Mouse (Mus musculus): ENCODE measurements around the gene Aldh16a1.

GRCm38 (mm10) chr7:45162551-45162950, 8.2 kb upstream of the Aldh16a1 start:
- TF ChIP-seq POLR2A (IDR thresholded peaks at IDR 0.05; ENCODE audit: low read depth, low read length), result no peak
- no peak for TF ChIP-seq CTCF (IDR thresholded peaks at IDR 0.05; ENCODE audit: borderline replicate concordance, insufficient read depth, low read length)
